Mouse (Mus musculus): Measurements from ENCODE around the gene Nek10.
"Not testable (repeated sequence)": the region's sequence is repeated elsewhere in the genome, so short reads cannot be mapped to it uniquely, and the experiment has no call there.

Nek10 gene

DNA sequence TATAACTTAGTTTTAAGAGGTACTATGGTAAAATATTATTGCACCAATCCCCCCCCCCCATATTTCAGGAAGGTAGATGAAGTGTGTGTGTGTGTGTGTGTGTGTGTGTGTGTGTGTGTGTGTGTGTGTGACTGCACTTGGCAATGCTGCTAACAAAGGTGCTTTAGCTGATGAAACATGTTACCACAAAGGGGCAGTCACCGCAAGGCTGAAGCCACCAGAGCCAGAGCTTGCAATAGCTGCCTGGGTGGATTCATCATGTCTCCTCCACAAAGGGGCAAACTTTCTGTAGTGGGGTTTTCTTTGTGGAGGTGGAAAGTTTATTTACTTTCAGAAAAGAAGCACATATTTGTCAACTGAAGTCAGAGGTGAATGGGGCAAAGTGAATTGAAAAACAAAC lies 67.9 kb downstream of the Nek10 start:
- no peak for DNase-seq (ENCODE audit: low read depth)

DNA sequence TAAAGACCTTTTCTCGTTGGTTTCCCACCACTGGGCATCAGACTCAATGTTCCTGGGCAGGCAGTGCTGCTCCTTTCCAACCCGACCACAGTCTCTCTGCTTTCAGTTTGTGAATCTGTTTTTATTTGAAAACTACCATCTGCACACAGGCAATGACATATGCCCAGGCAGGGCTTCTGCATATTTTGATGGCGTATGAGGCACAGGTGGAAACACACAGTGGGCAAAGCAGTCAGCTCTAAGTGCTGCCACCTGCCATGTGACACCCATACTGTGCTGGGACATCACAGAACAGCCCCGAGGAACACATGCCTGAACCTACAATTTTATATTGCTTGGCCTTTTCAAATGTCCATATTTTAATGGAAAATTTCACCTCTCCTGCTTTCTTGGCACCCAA lies 68.5 kb downstream of the Nek10 start:
- DNase-seq (ENCODE audit: low read depth), result no peak

- no peak for DNase-seq (ENCODE audit: low read depth)
Observed at GRCm38 (mm10) chr14:14893932-14894652, 90.9 kb downstream of the Nek10 start.

- no peak for DNase-seq (ENCODE audit: low read depth)
Observed at GRCm38 (mm10) chr14:14894776-14895175, 91.6 kb downstream of the Nek10 start.

- no peak for DNase-seq (ENCODE audit: low read depth)
Observed at GRCm38 (mm10) chr14:14895363-14895762, 92.1 kb downstream of the Nek10 start.

DNA sequence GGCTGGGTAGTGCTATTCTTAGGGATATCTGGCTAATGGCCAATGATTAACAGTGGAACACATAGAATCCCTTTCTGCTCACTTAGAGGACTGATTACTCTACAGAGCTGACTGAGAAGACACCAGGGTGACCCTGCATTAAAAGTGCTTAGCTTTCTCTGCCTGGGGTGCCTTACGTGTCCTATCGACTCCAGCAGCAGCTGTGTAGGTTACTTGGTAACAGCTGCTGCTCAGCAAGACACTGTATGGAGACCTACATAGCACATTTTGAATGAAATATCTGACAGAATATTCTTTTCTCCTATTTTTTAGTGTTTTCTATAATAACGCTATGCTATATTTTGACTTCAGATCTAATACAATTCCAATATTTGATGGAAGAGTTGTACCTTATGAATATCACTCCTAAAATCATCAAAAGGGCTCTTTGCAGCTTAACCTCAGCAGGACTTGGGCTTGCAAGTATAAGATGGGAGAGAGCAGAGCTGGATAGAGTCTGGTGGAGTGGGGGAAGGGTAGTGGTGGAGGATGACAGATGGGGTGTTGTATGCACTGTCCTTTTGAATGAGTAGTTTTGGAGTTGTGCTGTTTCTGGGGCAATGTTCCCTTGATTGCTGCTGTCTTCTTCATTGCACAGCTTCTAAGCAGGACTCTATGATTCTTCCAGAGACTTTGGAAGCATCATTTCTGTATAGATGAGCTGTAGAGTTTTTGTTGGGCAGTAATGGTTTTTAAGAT lies 93.4 kb downstream of the Nek10 start:
- DNase-seq (ENCODE audit: low read depth), result no peak

DNA sequence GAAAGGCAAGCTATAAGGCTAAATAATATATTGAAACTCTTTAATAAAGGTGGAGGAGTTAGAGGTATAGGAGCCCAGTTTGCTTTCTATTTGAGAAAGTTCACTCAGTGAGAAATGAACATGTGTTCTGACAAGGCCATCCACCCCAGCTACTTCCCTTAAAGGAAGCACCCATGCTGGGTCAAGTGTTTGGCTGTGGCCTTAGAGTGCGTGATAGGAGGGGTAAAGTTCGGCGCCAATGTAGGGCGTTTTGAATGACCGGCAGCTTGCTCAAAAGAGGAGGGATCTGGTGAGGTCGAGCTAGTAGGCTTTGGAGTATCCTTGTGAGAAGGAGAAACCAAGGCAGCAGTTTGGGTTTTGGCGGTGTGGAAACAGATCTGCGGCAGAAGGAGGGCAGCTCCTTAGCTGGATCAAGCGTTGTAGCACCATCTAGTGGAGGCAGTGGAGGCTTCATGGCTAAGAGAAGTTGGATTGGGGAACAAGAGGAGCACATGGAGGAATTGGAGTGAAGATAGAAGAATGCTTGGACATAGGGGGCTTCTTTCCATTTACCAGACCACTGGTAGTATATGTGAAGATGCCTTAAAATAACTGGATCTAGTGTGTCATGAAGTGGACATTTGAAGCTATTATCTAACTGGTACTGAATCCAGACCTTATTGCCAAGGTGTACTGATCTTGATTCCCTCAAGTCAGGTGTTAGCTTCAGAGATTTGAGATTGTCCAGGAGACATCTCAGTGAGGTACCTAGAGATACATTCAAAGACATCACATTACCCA lies 101.7 kb downstream of the Nek10 start:
- DNase-seq (ENCODE audit: low read depth), result peak; percentile 69

DNA sequence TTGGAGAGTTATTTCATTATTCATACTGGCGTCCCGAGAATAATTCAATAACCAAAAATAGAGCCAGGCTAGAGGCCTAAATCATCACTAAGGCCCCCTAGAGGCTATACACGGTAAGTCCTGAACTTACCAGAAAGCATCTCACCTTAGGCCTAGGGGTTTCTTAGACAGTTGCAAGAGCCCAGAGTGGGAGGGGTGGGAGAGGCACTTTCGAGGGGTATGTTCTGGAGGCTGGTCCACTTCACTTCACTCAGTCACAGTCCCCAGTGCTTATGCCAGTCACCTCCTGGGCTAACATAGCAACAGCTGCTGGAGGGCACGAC lies 102.3 kb downstream of the Nek10 start:
- DNase-seq (ENCODE audit: low read depth), result no peak

DNA sequence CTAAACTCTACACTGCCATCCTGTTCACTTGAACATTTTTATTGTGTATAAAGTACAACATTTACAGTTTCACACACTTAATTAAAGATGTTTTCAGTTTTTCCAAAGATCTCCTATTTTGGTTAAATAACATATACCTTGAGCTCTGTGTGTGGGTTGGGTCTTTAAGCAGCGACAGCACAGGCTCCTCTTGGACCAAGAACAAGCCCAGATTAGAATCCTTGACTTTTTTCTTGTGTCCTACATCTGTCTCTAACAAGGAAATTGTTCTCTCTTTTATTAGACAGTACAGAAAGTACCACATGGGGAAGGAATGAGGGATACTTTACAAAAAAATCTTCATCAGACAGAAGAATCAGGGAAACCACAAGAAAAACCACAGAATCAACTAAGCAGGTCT lies 122.4 kb downstream of the Nek10 start:
- DNase-seq (ENCODE audit: low read depth), result no peak

- no peak for DNase-seq (ENCODE audit: low read depth)
Observed at GRCm38 (mm10) chr14:14927559-14927958, 124.3 kb downstream of the Nek10 start.

DNA sequence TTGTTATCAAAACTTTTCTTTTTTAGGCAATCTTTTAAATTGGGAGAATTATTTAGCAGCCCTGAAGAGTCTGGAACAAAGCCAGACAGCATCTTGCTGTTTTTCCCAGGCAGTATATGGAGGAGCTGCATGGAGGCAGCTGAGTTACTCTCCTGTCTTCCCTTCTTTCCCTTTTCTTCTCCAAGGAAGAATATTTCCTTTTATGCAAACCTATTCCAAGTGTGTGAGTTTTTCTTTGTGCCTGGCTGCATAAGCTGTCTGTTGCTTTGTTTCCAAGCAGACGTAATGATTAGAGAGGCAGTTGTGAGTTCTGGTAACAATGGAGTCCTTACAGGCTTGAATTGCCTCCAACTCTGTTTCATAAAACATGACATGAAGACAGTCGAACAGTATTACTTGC lies 131.8 kb downstream of the Nek10 start:
- no peak for DNase-seq (ENCODE audit: low read depth)

GRCm38 (mm10) chr14:14945930-14946329 lies 142.7 kb downstream of the Nek10 start:
- DNase-seq (ENCODE audit: low read depth), result no peak

DNA sequence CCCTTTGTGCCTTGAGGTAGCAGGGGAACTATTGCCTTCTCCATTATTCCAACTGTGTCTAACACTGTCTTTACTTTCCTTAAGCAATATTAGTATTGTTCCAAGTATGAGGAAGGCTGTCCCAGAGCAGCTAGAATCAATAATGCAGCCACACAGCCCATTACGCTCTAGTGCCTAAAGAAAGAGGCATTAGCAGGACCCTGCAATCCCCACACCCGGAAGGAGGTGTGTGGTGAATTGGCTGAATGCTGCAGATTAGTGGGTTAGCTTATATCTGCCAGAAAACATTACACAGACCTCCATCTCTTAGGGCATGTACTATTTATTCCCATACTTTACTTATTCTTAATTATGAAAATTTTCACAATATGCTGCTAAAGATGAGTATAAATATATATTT lies 145.8 kb downstream of the Nek10 start:
- DNase-seq (ENCODE audit: low read depth), result no peak

- no peak for DNase-seq (ENCODE audit: low read depth)
Observed at GRCm38 (mm10) chr14:14951808-14952207, 148.6 kb downstream of the Nek10 start.

DNA sequence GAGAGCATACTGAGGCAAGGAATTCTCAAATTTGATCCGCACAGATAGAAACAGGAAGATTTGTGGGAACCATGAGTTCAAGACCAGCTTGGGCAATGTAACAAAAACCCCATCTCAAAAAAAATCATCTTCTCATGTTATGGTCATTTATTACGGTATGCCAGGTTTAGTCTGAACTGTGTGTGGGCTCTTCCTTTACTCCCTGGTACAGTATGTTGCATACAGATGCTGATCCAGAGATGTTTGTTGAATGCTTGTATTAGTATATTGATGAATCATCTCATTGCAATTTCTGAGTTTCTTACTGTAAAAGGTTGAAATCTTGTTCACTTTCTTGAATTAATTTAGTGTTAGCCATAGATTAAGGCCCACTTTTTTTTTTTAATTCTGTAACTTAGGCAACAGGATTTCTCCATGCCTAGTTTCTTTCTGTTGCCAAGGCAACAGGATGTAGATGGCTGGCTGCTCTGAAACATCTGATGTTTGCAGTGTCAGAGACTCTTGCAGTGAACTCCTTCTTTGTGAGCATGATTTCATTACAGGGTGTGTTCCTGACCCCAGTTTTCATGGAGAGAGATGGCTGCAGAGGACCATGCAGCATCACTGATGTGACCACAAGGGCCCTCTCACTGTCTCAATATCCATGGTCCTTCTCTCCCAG lies 156.7 kb downstream of the Nek10 start:
- DNase-seq (ENCODE audit: low read depth), result no peak

- DNase-seq (ENCODE audit: low read depth), result no peak
Observed at GRCm38 (mm10) chr14:14960441-14960988, 157.3 kb downstream of the Nek10 start.

- DNase-seq (ENCODE audit: low read depth), result no peak
Observed at GRCm38 (mm10) chr14:14970633-14971032, 167.4 kb downstream of the Nek10 start.

GRCm38 (mm10) chr14:14971056-14971455 lies 167.8 kb downstream of the Nek10 start:
- DNase-seq (ENCODE audit: low read depth), result no peak

DNA sequence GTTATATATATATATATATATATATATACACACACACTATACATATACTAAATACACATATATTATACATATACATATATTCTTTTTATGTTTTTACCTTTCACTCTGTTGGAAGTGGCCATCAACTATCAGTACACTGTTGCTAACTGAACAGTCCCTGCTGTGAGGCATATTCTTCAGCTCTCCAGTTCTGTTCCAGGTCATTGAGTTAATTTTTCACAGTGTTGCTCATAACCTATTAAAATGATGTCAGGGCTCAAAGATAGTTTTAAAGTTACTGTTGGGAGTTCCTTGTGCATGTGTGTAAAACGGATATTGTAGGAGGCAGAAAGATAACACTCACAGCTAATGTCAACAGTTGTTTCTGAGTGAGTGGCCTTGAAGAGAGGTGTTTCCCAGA lies 170.9 kb downstream of the Nek10 start:
- no peak for DNase-seq (ENCODE audit: low read depth)

DNA sequence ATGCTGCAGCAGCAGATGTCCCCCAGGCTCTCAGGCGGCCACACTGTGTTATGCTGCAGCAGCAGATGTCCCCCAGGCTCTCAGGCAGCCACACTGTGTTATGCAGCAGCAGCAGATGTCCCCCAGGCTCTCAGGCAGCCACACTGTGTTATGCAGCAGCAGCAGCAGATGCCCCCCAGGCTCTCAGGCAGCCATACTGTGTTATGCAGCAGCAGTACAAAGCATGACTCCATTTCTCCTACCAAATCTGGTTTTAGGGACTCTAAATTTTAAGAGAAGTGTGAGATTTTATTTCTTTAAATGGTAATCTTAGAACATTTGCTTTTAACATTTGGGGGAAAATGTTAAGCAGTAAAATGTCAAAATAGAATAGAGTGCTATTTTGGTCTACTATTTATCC lies 180.9 kb downstream of the Nek10 start:
- not testable (repeated sequence) for DNase-seq (ENCODE audit: low read depth)

GRCm38 (mm10) chr14:14984710-14985647 lies 181.8 kb downstream of the Nek10 start:
- peak; percentile 72 for DNase-seq (ENCODE audit: low read depth)

Measured in induced T-regulatory cell, adult 2 months (primary cell).